ENCODE assay signal across 30 mouse cellular contexts in the genomic region with DNA sequence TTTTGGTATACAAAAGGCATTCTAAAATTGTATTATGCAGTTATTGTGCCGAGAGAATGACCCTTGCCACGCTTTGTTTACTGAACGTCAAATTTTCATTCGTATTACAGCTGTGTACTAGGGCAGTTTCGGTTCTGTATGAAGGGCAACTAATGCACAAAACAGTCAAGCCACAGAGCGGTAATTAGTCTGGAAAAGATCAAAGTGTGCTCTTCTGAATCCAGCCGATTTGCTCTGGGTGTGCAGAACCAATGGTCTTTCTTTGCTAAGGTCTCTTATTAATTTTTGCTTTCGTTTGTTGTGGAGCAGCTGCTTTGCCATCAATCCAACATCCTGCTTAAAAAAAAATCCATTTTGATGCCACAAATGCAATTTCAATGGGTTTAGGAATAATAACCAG.
DNase-seq lines count a peak whose midpoint lies in the region; ATAC-seq and TF ChIP-seq lines count a peak whose summit lies in the region.
"Had no signal": no experiment of that assay in that cellular context is flagged by ENCODE, and none has a peak within 500 bp of the region (broad histone marks: within the 10 kb centered on the region; RNA-seq: fewer than 3 reads in every experiment).

No protein-coding gene starts in this region.

- no peak overlapping the region for H3K4me3 ChIP-seq in hindbrain, postnatal 0 days (ENCODE audit: low read length)
- no peak overlapping the region for H3K4me3 ChIP-seq in hindbrain, embryonic 14.5 days (replicated peaks; ENCODE audit: low read length)
- peak overlapping the region; percentile 34; the same call in 1 of the 2 replicates for H3K4me3 ChIP-seq in testis, adult 2 months (ENCODE audit: control insufficient read depth, low read depth, low read length)
- H3K4me3 ChIP-seq in midbrain, embryonic 15.5 days = no peak overlapping the region
- H3K4me3 ChIP-seq: embryonic facial prominence, embryonic 13.5 days; heart, adult 2 months; heart, embryonic 12.5 days; hindbrain, embryonic 15.5 days; intestine, embryonic 15.5 days; left cerebral cortex, adult 2 months; limb, embryonic 12.5 days; liver, embryonic 15.5 days; neural tube, embryonic 13.5 days had no signal

- DNase-seq in hindbrain, postnatal 0 days (ENCODE audit: low spot score) = no peak
- DNase-seq in hindbrain, embryonic 14.5 days (ENCODE audit: low spot score) = no peak
- DNase-seq in testis, postnatal 10 days (ENCODE audit: low spot score) = no peak
- DNase-seq in cerebellum, adult 9-11 months = no peak
- no peak for DNase-seq in spleen, adult 12 weeks (ENCODE audit: low spot score)
- DNase-seq: adrenal gland, postnatal 14 days; B cell, adult 2 months; cerebellum, adult 11-12 months; cerebellum, postnatal 10 days; gastrocnemius, postnatal 36 days; heart, adult 2 months; kidney, adult 2 months; kidney, postnatal 36 days; lung, embryonic 14.5 days; lung, postnatal 14 days; right cerebral cortex, postnatal 25 days; spleen, adult 18-20 months; thymus, adult 2 months; thymus, postnatal 36 days had no signal

- TF ChIP-seq CTCF in hindbrain, postnatal 0 days (IDR thresholded peaks at IDR 0.05; ENCODE audit: low read depth) = no peak
- no peak for TF ChIP-seq CTCF in testis, adult 2 months (IDR thresholded peaks at IDR 0.05; ENCODE audit: control insufficient read depth, insufficient read depth, insufficient replicate concordance, low read depth, low read length)

- 0 out of 2 replicates have a peak overlapping the region, but pooled peaks have one; percentile 5 for H3K4me2 ChIP-seq in hindbrain, postnatal 0 days (ENCODE audit: low read depth, low read length)
- no peak overlapping the region for H3K4me2 ChIP-seq in hindbrain, embryonic 14.5 days (replicated peaks)
- H3K4me2 ChIP-seq in midbrain, embryonic 15.5 days = no peak overlapping the region
- H3K4me2 ChIP-seq: embryonic facial prominence, embryonic 13.5 days; heart, embryonic 12.5 days; hindbrain, embryonic 15.5 days; intestine, embryonic 15.5 days; limb, embryonic 12.5 days; liver, embryonic 15.5 days; lung, embryonic 14.5 days; neural tube, embryonic 13.5 days had no signal

- H3K27ac ChIP-seq in hindbrain, postnatal 0 days = no peak overlapping the region
- no peak overlapping the region for H3K27ac ChIP-seq in hindbrain, embryonic 14.5 days
- no peak overlapping the region for H3K27ac ChIP-seq in testis, adult 2 months (ENCODE audit: control insufficient read depth, insufficient read depth, low read depth, low read length)
- H3K27ac ChIP-seq in midbrain, embryonic 15.5 days = 0 out of 2 replicates have a peak overlapping the region, but pooled peaks have one; percentile 17
- H3K27ac ChIP-seq: embryonic facial prominence, embryonic 13.5 days; heart, adult 2 months; hindbrain, embryonic 15.5 days; intestine, embryonic 15.5 days; left cerebral cortex, adult 2 months; limb, embryonic 12.5 days; liver, embryonic 15.5 days; neural tube, embryonic 13.5 days had no signal

- H3K36me3 ChIP-seq in hindbrain, postnatal 0 days (ENCODE audit: insufficient read depth, low read length) = no peaks in the 10 kb centered on the region
- H3K36me3 ChIP-seq in hindbrain, embryonic 14.5 days (replicated peaks; ENCODE audit: control insufficient read depth, insufficient read depth) = no peaks in the 10 kb centered on the region
- no peaks in the 10 kb centered on the region for H3K36me3 ChIP-seq in testis, adult 2 months (ENCODE audit: control insufficient read depth, insufficient read depth, low read length)
- no peaks in the 10 kb centered on the region for H3K36me3 ChIP-seq in midbrain, embryonic 15.5 days (replicated peaks)
- H3K36me3 ChIP-seq: embryonic facial prominence, embryonic 13.5 days; heart, embryonic 12.5 days; hindbrain, embryonic 15.5 days; intestine, embryonic 15.5 days; limb, embryonic 12.5 days; liver, embryonic 15.5 days; neural tube, embryonic 13.5 days had no signal

- H3K9me3 ChIP-seq in hindbrain, postnatal 0 days (ENCODE audit: low read length) = no peaks in the 10 kb centered on the region
- H3K9me3 ChIP-seq in hindbrain, embryonic 14.5 days (ENCODE audit: control insufficient read depth, low read length) = no peaks in the 10 kb centered on the region
- no peaks in the 10 kb centered on the region for H3K9me3 ChIP-seq in midbrain, embryonic 15.5 days
- H3K9me3 ChIP-seq: embryonic facial prominence, embryonic 13.5 days; heart, embryonic 12.5 days; hindbrain, embryonic 15.5 days; intestine, embryonic 15.5 days; limb, embryonic 12.5 days; liver, embryonic 15.5 days; neural tube, embryonic 13.5 days had no signal

- no peaks in the 10 kb centered on the region for H3K4me1 ChIP-seq in hindbrain, postnatal 0 days (ENCODE audit: insufficient read depth, low read length)
- no peaks in the 10 kb centered on the region for H3K4me1 ChIP-seq in hindbrain, embryonic 14.5 days (replicated peaks; ENCODE audit: control insufficient read depth, insufficient read depth, low read length)
- H3K4me1 ChIP-seq in testis, adult 2 months (ENCODE audit: control insufficient read depth, insufficient read depth, low read length) = no peaks in the 10 kb centered on the region
- peaks cover 4% of the 10 kb centered on the region; the same call in 1 of the 2 replicates for H3K4me1 ChIP-seq in midbrain, embryonic 15.5 days
- H3K4me1 ChIP-seq: embryonic facial prominence, embryonic 13.5 days; heart, embryonic 12.5 days; hindbrain, embryonic 15.5 days; intestine, embryonic 15.5 days; limb, embryonic 12.5 days; liver, embryonic 15.5 days; neural tube, embryonic 13.5 days had no signal

- 48% methylated on average over 8 of the region's 8 CpGs for WGBS in hindbrain, postnatal 0 days
- 59% methylated on average over 8 of the region's 8 CpGs for WGBS in hindbrain, embryonic 14.5 days
- WGBS in midbrain, embryonic 15.5 days = 40% methylated on average over 8 of the region's 8 CpGs

- TF ChIP-seq POLR2A in testis, adult 2 months (IDR thresholded peaks at IDR 0.05; ENCODE audit: control insufficient read depth, low read depth, low read length) = no peak

- H3K27me3 ChIP-seq in hindbrain, postnatal 0 days (ENCODE audit: insufficient read depth, low read length) = no peaks in the 10 kb centered on the region
- no peaks in the 10 kb centered on the region for H3K27me3 ChIP-seq in hindbrain, embryonic 14.5 days (ENCODE audit: control insufficient read depth, insufficient read depth, low read length)
- no peaks in the 10 kb centered on the region for H3K27me3 ChIP-seq in testis, adult 2 months (ENCODE audit: control insufficient read depth, insufficient read depth, low read length)
- no peaks in the 10 kb centered on the region for H3K27me3 ChIP-seq in midbrain, embryonic 15.5 days (replicated peaks)
- H3K27me3 ChIP-seq: embryonic facial prominence, embryonic 13.5 days; heart, embryonic 12.5 days; hindbrain, embryonic 15.5 days; intestine, embryonic 15.5 days; limb, embryonic 12.5 days; liver, embryonic 15.5 days; neural tube, embryonic 13.5 days had no signal

- ATAC-seq in hindbrain, postnatal 0 days = no peak
- no peak for ATAC-seq in hindbrain, embryonic 14.5 days (ENCODE audit: low FRiP score)
- ATAC-seq in midbrain, embryonic 15.5 days (replicated peaks) = 0 out of 2 replicates have a peak, but pooled peaks have one; percentile 48
- ATAC-seq: intestine, embryonic 15.5 days; Patski had no signal

- H3K9ac ChIP-seq in hindbrain, postnatal 0 days (replicated peaks; ENCODE audit: low read length) = no peak overlapping the region
- H3K9ac ChIP-seq in hindbrain, embryonic 14.5 days = no peak overlapping the region
- no peak overlapping the region for H3K9ac ChIP-seq in midbrain, embryonic 15.5 days
- H3K9ac ChIP-seq: embryonic facial prominence, embryonic 13.5 days; heart, embryonic 12.5 days; hindbrain, embryonic 15.5 days; intestine, embryonic 15.5 days; limb, embryonic 12.5 days; liver, embryonic 15.5 days; lung, embryonic 14.5 days; neural tube, embryonic 13.5 days had no signal
